Mouse (Mus musculus) hindbrain, embryonic 15.5 days (tissue): ENCODE data around the gene Rgl1. TPM values are rescaled to one million over a fixed set of nuclear protein-coding genes. Genes with fewer than 3 reads are reported as not detected.

ENCODE experiments used
- ATAC-seq: fragments of 200-750 bp; cut with Nextera tagmentation; 2 replicates; pipeline ENCODE4 v1.8.0; 2017; ENCODE audit warnings: low read depth, moderate number of reproducible peaks, moderate TSS enrichment; ENCODE audit not compliant: low FRiP score
- H3K27ac ChIP-seq: fragments of 300-500 bp; sonication (generic); replicated peaks from 2 replicates; pipeline ENCODE4 v1.5.1; 2015; ENCODE audit warnings: mild to moderate bottlenecking, inconsistent platforms
- H3K27me3 ChIP-seq: fragments of 300-500 bp; sonication (generic); 2 replicates; pipeline ENCODE4 v1.6.1; 2015; ENCODE audit warnings: control low read depth, inconsistent platforms
- H3K36me3 ChIP-seq: fragments of 300-500 bp; sonication (generic); 2 replicates; pipeline ENCODE4 v1.6.1; 2015; ENCODE audit warnings: control low read depth, inconsistent platforms
- H3K4me1 ChIP-seq: fragments of 300-500 bp; sonication (generic); replicated peaks from 2 replicates; pipeline ENCODE4 v1.6.1; 2015; ENCODE audit warnings: control low read depth, inconsistent platforms
- H3K4me2 ChIP-seq: fragments of 300-500 bp; sonication (generic); 2 replicates; pipeline ENCODE4 v1.6.1; 2015; ENCODE audit warnings: moderate library complexity, mild to moderate bottlenecking, inconsistent platforms
- H3K4me3 ChIP-seq: fragments of 300-500 bp; sonication (generic); 2 replicates; pipeline ENCODE4 v1.5.1; 2015; ENCODE audit warnings: mild to moderate bottlenecking, inconsistent platforms
- H3K9ac ChIP-seq: fragments of 300-500 bp; sonication (generic); 2 replicates; pipeline ENCODE4 v1.6.1; 2015; ENCODE audit warnings: inconsistent platforms
- H3K9me3 ChIP-seq: fragments of 300-500 bp; sonication (generic); 2 replicates; pipeline ENCODE4 v1.6.1; 2016; ENCODE audit warnings: control low read depth, inconsistent platforms
- WGBS: fragments of 180-500 bp; shearing (Covaris S2); methylation state at CpG from one replicate; pipeline ENCODE4 v1.1.7; 2015; 5-methylcytosine and 5-hydroxymethylcytosine counted together
- polyA plus RNA-seq: library from polyadenylated mRNA; unstranded; fragments of >200 nt; fragmentation: Nextera tagmentation; extraction: Ambion mirVana; gene quantifications from 2 replicates; pipeline ENCODE4 v1.2.1, GENCODE M21; 2015

Rgl1 gene
- polyA plus RNA-seq, 1 experiment from 2014 or later = 18.9 TPM

- no peak overlapping the region for H3K27ac ChIP-seq
- no peaks in the 10 kb centered on the region for H3K4me1 ChIP-seq
- no peaks in the 10 kb centered on the region for H3K36me3 ChIP-seq
- no peak overlapping the region for H3K4me3 ChIP-seq
- H3K4me2 ChIP-seq = no peak overlapping the region
- WGBS = 70% methylated on average over 7 of the region's 7 CpGs
- no peaks in the 10 kb centered on the region for H3K9me3 ChIP-seq
- H3K27me3 ChIP-seq = no peaks in the 10 kb centered on the region
- no peak overlapping the region for H3K9ac ChIP-seq
- no peak for ATAC-seq
Measured at GRCm38 (mm10) chr1:152585385-152585984, 180.7 kb downstream of the Rgl1 start.

- 77% methylated on average over 8 of the region's 8 CpGs for WGBS
- Histone ChIP-seq H3K4me3 (no peak overlapping the region), H3K27ac (no peak overlapping the region), H3K9ac (no peak overlapping the region), H3K36me3 (no peaks in the 10 kb centered on the region), H3K9me3 (no peaks in the 10 kb centered on the region), H3K4me2 (no peak overlapping the region), H3K4me1 (no peaks in the 10 kb centered on the region), H3K27me3 (no peaks in the 10 kb centered on the region)
- ATAC-seq = no peak
Measured at GRCm38 (mm10) chr1:152584933-152585332, 181.2 kb downstream of the Rgl1 start.

GRCm38 (mm10) chr1:152581127-152581905, 184.8 kb downstream of the Rgl1 start:
- 83% methylated on average over 13 of the region's 13 CpGs for WGBS
- ATAC-seq = no peak
- no peak overlapping the region for H3K9ac ChIP-seq
- H3K27me3 ChIP-seq = no peaks in the 10 kb centered on the region
- H3K4me2 ChIP-seq = no peak overlapping the region
- H3K4me1 ChIP-seq = peaks cover 12% of the 10 kb centered on the region
- no peak overlapping the region for H3K4me3 ChIP-seq
- H3K9me3 ChIP-seq = no peaks in the 10 kb centered on the region
- H3K27ac ChIP-seq = no peak overlapping the region
- no peaks in the 10 kb centered on the region for H3K36me3 ChIP-seq

- Histone ChIP-seq H3K9me3 (no peaks in the 10 kb centered on the region), H3K27ac (no peak overlapping the region), H3K27me3 (no peaks in the 10 kb centered on the region), H3K4me3 (no peak overlapping the region), H3K9ac (no peak overlapping the region), H3K36me3 (no peaks in the 10 kb centered on the region), H3K4me2 (no peak overlapping the region), H3K4me1 (peaks cover 19% of the 10 kb centered on the region)
- no peak for ATAC-seq
- 78% methylated on average over 5 of the region's 5 CpGs for WGBS
Measured at GRCm38 (mm10) chr1:152578944-152579343, 187.2 kb downstream of the Rgl1 start.

- Histone ChIP-seq H3K9me3 (no peaks in the 10 kb centered on the region), H3K27ac (0 out of 2 replicates have a peak overlapping the region, but pooled peaks have one; percentile 14), H3K27me3 (no peaks in the 10 kb centered on the region), H3K9ac (no peak overlapping the region), H3K36me3 (no peaks in the 10 kb centered on the region), H3K4me1 (peaks cover 26% of the 10 kb centered on the region), H3K4me2 (peak overlapping the region; percentile 16; the same call in 1 of the 2 replicates), H3K4me3 (no peak overlapping the region)
- ATAC-seq = no peak
- 30% methylated on average over 19 of the region's 19 CpGs for WGBS
Measured at GRCm38 (mm10) chr1:152578108-152578721, 187.9 kb downstream of the Rgl1 start.

GRCm38 (mm10) chr1:152576614-152577144, 189.5 kb downstream of the Rgl1 start:
- peak; percentile 36; the same call in 1 of the 2 replicates for ATAC-seq
- WGBS = 12% methylated on average over 7 of the region's 7 CpGs
- no peaks in the 10 kb centered on the region for H3K27me3 ChIP-seq
- no peak overlapping the region for H3K4me2 ChIP-seq
- peak overlapping the region; percentile 39; the same call in 1 of the 2 replicates for H3K27ac ChIP-seq
- no peaks in the 10 kb centered on the region for H3K9me3 ChIP-seq
- H3K36me3 ChIP-seq = no peaks in the 10 kb centered on the region
- H3K4me1 ChIP-seq = peaks cover 31% of the 10 kb centered on the region
- H3K4me3 ChIP-seq = no peak overlapping the region
- no peak overlapping the region for H3K9ac ChIP-seq

- no peak overlapping the region for H3K4me2 ChIP-seq
- ATAC-seq = no peak
- H3K36me3 ChIP-seq = no peaks in the 10 kb centered on the region
- 69% methylated on average over 5 of the region's 5 CpGs for WGBS
- no peak overlapping the region for H3K9ac ChIP-seq
- H3K27me3 ChIP-seq = no peaks in the 10 kb centered on the region
- H3K4me1 ChIP-seq = peaks cover 31% of the 10 kb centered on the region
- no peak overlapping the region for H3K27ac ChIP-seq
- no peak overlapping the region for H3K4me3 ChIP-seq
- no peaks in the 10 kb centered on the region for H3K9me3 ChIP-seq
Measured at GRCm38 (mm10) chr1:152575096-152575495, 191.1 kb downstream of the Rgl1 start.

GRCm38 (mm10) chr1:152573470-152574059, 192.6 kb downstream of the Rgl1 start:
- WGBS = 53% methylated on average over 8 of the region's 8 CpGs
- H3K4me3 ChIP-seq = no peak overlapping the region
- peaks cover 31% of the 10 kb centered on the region for H3K4me1 ChIP-seq
- H3K27me3 ChIP-seq = no peaks in the 10 kb centered on the region
- ATAC-seq = no peak
- no peak overlapping the region for H3K27ac ChIP-seq
- H3K9me3 ChIP-seq = no peaks in the 10 kb centered on the region
- H3K9ac ChIP-seq = no peak overlapping the region
- no peaks in the 10 kb centered on the region for H3K36me3 ChIP-seq
- no peak overlapping the region for H3K4me2 ChIP-seq

GRCm38 (mm10) chr1:152572755-152573469, 193.2 kb downstream of the Rgl1 start:
- Histone ChIP-seq H3K4me3 (no peak overlapping the region), H3K9me3 (no peaks in the 10 kb centered on the region), H3K4me1 (peaks cover 26% of the 10 kb centered on the region), H3K9ac (no peak overlapping the region), H3K36me3 (no peaks in the 10 kb centered on the region), H3K27ac (no peak overlapping the region), H3K27me3 (no peaks in the 10 kb centered on the region), H3K4me2 (no peak overlapping the region)
- 30% methylated on average over 7 of the region's 7 CpGs for WGBS
- ATAC-seq = no peak

GRCm38 (mm10) chr1:152571340-152571739, 194.8 kb downstream of the Rgl1 start:
- H3K9me3 ChIP-seq = no peaks in the 10 kb centered on the region
- H3K27me3 ChIP-seq = no peaks in the 10 kb centered on the region
- peaks cover 19% of the 10 kb centered on the region for H3K4me1 ChIP-seq
- WGBS = 95% methylated on average over 14 of the region's 14 CpGs
- no peak overlapping the region for H3K4me2 ChIP-seq
- no peak overlapping the region for H3K4me3 ChIP-seq
- no peaks in the 10 kb centered on the region for H3K36me3 ChIP-seq
- no peak for ATAC-seq
- no peak overlapping the region for H3K9ac ChIP-seq
- no peak overlapping the region for H3K27ac ChIP-seq

- Histone ChIP-seq H3K27ac (no peak overlapping the region), H3K9ac (no peak overlapping the region), H3K36me3 (no peaks in the 10 kb centered on the region), H3K4me2 (no peak overlapping the region), H3K4me1 (peaks cover 16% of the 10 kb centered on the region), H3K4me3 (no peak overlapping the region), H3K9me3 (no peaks in the 10 kb centered on the region), H3K27me3 (no peaks in the 10 kb centered on the region)
- ATAC-seq = no peak
- 95% methylated on average over 9 of the region's 9 CpGs for WGBS
Measured at GRCm38 (mm10) chr1:152570681-152571080, 195.5 kb downstream of the Rgl1 start.
